Mouse (Mus musculus) hindbrain, embryonic 11.5 days (tissue): ENCODE measurements around the gene Dtnbp1. TPM values are rescaled to one million over a fixed set of nuclear protein-coding genes. Genes with fewer than 3 reads are reported as not detected.

ENCODE experiments used
- ATAC-seq: fragments of 200-750 bp; cut with Nextera tagmentation; 2 replicates; pipeline ENCODE4 v1.8.0; 2017; ENCODE audit warnings: mild to moderate bottlenecking, moderate TSS enrichment, moderate library complexity; ENCODE audit not compliant: low FRiP score
- DNase-seq: peaks from one replicate; pipeline ENCODE4 v3.0.0-alpha.2; 2015; ENCODE audit warnings: low spot score
- H3K27ac ChIP-seq: fragments of 300-500 bp; sonication (generic); 2 replicates; pipeline ENCODE4 v1.5.1; 2014; ENCODE audit warnings: mild to moderate bottlenecking, low read depth, low read length
- H3K27me3 ChIP-seq: fragments of 300-500 bp; sonication (generic); 2 replicates; pipeline ENCODE4 v1.6.1; 2014; ENCODE audit warnings: mild to moderate bottlenecking, low read length, moderate library complexity, mixed read lengths; ENCODE audit not compliant: control insufficient read depth, insufficient read depth
- H3K36me3 ChIP-seq: fragments of 300-500 bp; sonication (generic); 2 replicates; pipeline ENCODE4 v1.6.1; 2014; ENCODE audit warnings: mild to moderate bottlenecking, low read length, moderate library complexity, mixed read lengths; ENCODE audit not compliant: control insufficient read depth, insufficient read depth
- H3K4me1 ChIP-seq: fragments of 300-500 bp; sonication (generic); replicated peaks from 2 replicates; pipeline ENCODE4 v1.6.1; 2014; ENCODE audit warnings: low read length, mixed read lengths; ENCODE audit not compliant: control insufficient read depth, insufficient read depth
- H3K4me2 ChIP-seq: fragments of 300-500 bp; sonication (generic); replicated peaks from 2 replicates; pipeline ENCODE4 v1.6.1; 2014; ENCODE audit warnings: mild to moderate bottlenecking, low read depth, low read length
- H3K4me3 ChIP-seq: fragments of 300-500 bp; sonication (generic); 2 replicates; pipeline ENCODE4 v1.5.1; 2014; ENCODE audit warnings: low read depth, low read length
- H3K9ac ChIP-seq: fragments of 300-500 bp; sonication (generic); 2 replicates; pipeline ENCODE4 v1.6.1; 2014; ENCODE audit warnings: low read depth, low read length
- H3K9me3 ChIP-seq: fragments of 300-500 bp; sonication (generic); 2 replicates; pipeline ENCODE4 v1.6.1; 2016; ENCODE audit warnings: low read length; ENCODE audit not compliant: control insufficient read depth
- WGBS: fragments of 180-500 bp; shearing (Covaris S2); extraction: QIAGEN DNeasy Blood & Tissue Kit; methylation state at CpG from one replicate; pipeline ENCODE4 v1.1.7; 2014; 5-methylcytosine and 5-hydroxymethylcytosine counted together
- polyA plus RNA-seq: library from polyadenylated mRNA; unstranded; fragments of >200 nt; fragmentation: Nextera tagmentation; extraction: Ambion mirVana; gene quantifications from 2 replicates; pipeline ENCODE4 v1.2.1, GENCODE M21; 2014

Dtnbp1 gene
- polyA plus RNA-seq, 1 experiment from 2014 or later = 69.2 TPM

- Histone ChIP-seq H3K9ac (no peak overlapping the region), H3K36me3 (no peaks in the 10 kb centered on the region), H3K27me3 (no peaks in the 10 kb centered on the region), H3K4me1 (no peaks in the 10 kb centered on the region), H3K4me3 (no peak overlapping the region), H3K4me2 (no peak overlapping the region), H3K9me3 (no peaks in the 10 kb centered on the region), H3K27ac (no peak overlapping the region)
- DNase-seq (no peak), ATAC-seq (no peak)
- WGBS = 87% methylated on average over 16 of the region's 16 CpGs
Observed at GRCm38 (mm10) chr13:44948320-44949250, 53.4 kb downstream of the Dtnbp1 start.

GRCm38 (mm10) chr13:44946880-44947635, 54.9 kb downstream of the Dtnbp1 start:
- Histone ChIP-seq H3K4me1 (no peaks in the 10 kb centered on the region), H3K27ac (peak overlapping the region; percentile 62; the same call in 1 of the 2 replicates), H3K27me3 (no peaks in the 10 kb centered on the region), H3K36me3 (no peaks in the 10 kb centered on the region), H3K4me2 (peak overlapping the region; percentile 28), H3K9ac (peak overlapping the region; percentile 64), H3K9me3 (no peaks in the 10 kb centered on the region), H3K4me3 (peak overlapping the region; percentile 29)
- DNase-seq = peak; percentile 45
- no peak for ATAC-seq
- WGBS = 52% methylated on average over 8 of the region's 8 CpGs

DNA sequence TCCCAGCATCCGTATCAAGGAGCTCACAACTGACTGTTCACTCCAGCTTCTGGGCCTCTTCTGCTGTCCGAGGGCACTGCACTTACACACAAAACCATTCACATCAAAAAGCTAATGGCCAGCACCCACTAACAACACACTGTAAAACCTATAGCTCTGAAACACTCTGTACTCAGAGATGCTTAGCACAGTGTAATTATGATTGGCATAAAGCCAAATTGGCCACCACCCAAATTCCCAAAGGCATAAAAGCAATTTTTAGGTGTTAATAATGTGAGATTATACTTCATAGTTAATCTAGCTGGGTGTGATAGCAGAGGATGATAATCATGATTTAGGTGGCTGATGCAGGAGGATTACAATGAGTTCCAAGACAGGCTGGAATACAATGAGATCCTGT, 58.3 kb downstream of the Dtnbp1 start:
- no peak for DNase-seq

DNA sequence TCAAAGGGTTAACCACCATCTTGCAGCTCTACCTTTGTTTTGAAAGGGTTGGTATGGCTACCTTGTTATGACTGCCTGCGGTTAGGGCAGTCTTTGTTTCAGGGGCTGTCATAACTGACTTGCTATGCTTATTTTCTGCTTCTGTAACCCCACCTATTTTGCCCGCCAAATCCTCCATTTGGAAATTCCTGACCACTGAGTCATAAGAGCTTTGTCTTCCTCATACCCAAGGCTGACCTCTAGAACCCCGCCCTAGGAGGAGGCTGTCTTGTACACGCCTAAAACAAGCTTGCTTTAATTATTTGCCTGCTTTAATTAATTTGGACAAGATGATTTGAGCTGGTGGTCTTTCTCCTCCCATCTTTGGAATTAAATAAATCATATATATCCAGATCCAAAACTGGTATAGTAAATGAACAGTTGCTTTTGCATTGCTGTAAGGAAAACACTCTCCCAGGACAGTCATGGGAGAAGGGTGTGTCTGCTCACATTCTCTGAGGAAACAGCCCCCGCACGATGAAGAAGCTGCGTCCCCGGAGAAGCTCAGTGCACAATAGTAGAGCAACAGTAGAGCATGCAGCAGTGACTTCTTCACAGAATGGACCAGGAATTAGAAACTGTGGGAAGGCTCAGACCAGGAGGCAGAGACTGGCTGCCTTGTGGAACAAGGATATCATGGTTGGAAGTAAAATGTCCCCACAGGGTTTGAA, 62.5 kb downstream of the Dtnbp1 start:
- ATAC-seq (no peak), DNase-seq (no peak)
- Histone ChIP-seq H3K4me3 (no peak overlapping the region), H3K9me3 (no peaks in the 10 kb centered on the region), H3K27me3 (no peaks in the 10 kb centered on the region), H3K9ac (no peak overlapping the region), H3K36me3 (no peaks in the 10 kb centered on the region), H3K4me1 (no peaks in the 10 kb centered on the region), H3K4me2 (no peak overlapping the region), H3K27ac (no peak overlapping the region)
- WGBS = 80% methylated on average over 8 of the region's 8 CpGs

More for the DNA sequence above, 58.3 kb downstream of the Dtnbp1 start:
- 91% methylated on average over 2 of the region's 2 CpGs for WGBS
- Histone ChIP-seq H3K4me2 (no peak overlapping the region), H3K4me1 (no peaks in the 10 kb centered on the region), H3K4me3 (no peak overlapping the region), H3K27me3 (no peaks in the 10 kb centered on the region), H3K36me3 (no peaks in the 10 kb centered on the region), H3K9ac (no peak overlapping the region), H3K9me3 (no peaks in the 10 kb centered on the region), H3K27ac (no peak overlapping the region)
- no peak for ATAC-seq

- no peak overlapping the region for H3K4me2 ChIP-seq
- H3K36me3 ChIP-seq = no peaks in the 10 kb centered on the region
- ATAC-seq (no peak), DNase-seq (no peak)
- H3K4me3 ChIP-seq = no peak overlapping the region
- no peaks in the 10 kb centered on the region for H3K4me1 ChIP-seq
- H3K9me3 ChIP-seq = no peaks in the 10 kb centered on the region
- no peak overlapping the region for H3K9ac ChIP-seq
- no peak overlapping the region for H3K27ac ChIP-seq
- 91% methylated on average over 3 of the region's 3 CpGs for WGBS
- H3K27me3 ChIP-seq = no peaks in the 10 kb centered on the region
Observed at GRCm38 (mm10) chr13:44937681-44938080, 64.3 kb downstream of the Dtnbp1 start.

DNA sequence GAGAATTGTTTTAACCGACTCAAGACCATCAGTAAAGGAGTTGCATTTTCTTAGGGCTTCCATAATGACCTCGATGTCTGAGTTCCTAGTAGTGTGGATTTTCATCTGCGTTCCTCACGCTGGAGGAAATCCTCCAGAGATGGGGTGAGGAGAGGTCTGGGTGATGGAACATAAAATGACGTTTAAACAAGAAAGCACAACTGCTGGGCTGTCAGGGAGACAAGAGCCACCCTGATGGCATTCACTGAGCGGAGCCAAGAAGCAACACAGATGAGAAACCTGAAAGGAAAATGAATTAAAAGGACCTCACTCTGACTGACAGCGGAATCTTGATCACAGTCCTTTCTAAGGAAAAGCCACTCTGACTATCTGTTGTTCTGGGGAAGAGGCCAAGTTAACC, 68.4 kb downstream of the Dtnbp1 start:
- no peak for ATAC-seq
- WGBS = 45% methylated on average over 7 of the region's 7 CpGs
- Histone ChIP-seq H3K9me3 (no peaks in the 10 kb centered on the region), H3K9ac (no peak overlapping the region), H3K27ac (no peak overlapping the region), H3K36me3 (no peaks in the 10 kb centered on the region), H3K4me2 (no peak overlapping the region), H3K4me3 (no peak overlapping the region), H3K27me3 (no peaks in the 10 kb centered on the region), H3K4me1 (no peaks in the 10 kb centered on the region)
- DNase-seq = no peak

- WGBS = 78% methylated on average over 18 of the region's 18 CpGs
- no peaks in the 10 kb centered on the region for H3K27me3 ChIP-seq
- ATAC-seq = no peak
Observed at GRCm38 (mm10) chr13:44932307-44933264, 69.4 kb downstream of the Dtnbp1 start.

GRCm38 (mm10) chr13:44926311-44926710, 75.6 kb downstream of the Dtnbp1 start:
- 86% methylated on average over 2 of the region's 2 CpGs for WGBS
- Histone ChIP-seq H3K27ac (no peak overlapping the region), H3K27me3 (no peaks in the 10 kb centered on the region), H3K4me1 (no peaks in the 10 kb centered on the region), H3K4me2 (no peak overlapping the region), H3K9me3 (no peaks in the 10 kb centered on the region), H3K9ac (no peak overlapping the region), H3K36me3 (peaks cover 7% of the 10 kb centered on the region; the same call in 1 of the 2 replicates), H3K4me3 (no peak overlapping the region)
- ATAC-seq (no peak), DNase-seq (no peak)

More at GRCm38 (mm10) chr13:44932307-44933264, 69.4 kb downstream of the Dtnbp1 start:
- no peaks in the 10 kb centered on the region for H3K36me3 ChIP-seq
- H3K27ac ChIP-seq = no peak overlapping the region
- H3K9ac ChIP-seq = no peak overlapping the region
- no peaks in the 10 kb centered on the region for H3K4me1 ChIP-seq
- no peaks in the 10 kb centered on the region for H3K9me3 ChIP-seq
- no peak for DNase-seq
- no peak overlapping the region for H3K4me3 ChIP-seq
- H3K4me2 ChIP-seq = no peak overlapping the region
